Mouse (Mus musculus) hindbrain, postnatal 0 days (tissue): ENCODE data around the gene Tle2. TPM values are rescaled to one million over a fixed set of nuclear protein-coding genes. Genes with fewer than 3 reads are reported as not detected.
A peak's percentile ranks its signal among the peaks of the same experiment; 100 is the strongest.

Experiments used
- ATAC-seq: fragments of 200-750 bp; cut with Nextera tagmentation; 2 replicates; pipeline ENCODE4 v1.8.0; 2017; ENCODE audit warnings: mild to moderate bottlenecking, moderate TSS enrichment, moderate library complexity
- DNase-seq: peaks from one replicate; pipeline ENCODE4 v3.0.0-alpha.2; 2015; ENCODE audit warnings: low spot score
- H3K27ac ChIP-seq: fragments of 300-500 bp; sonication (generic); 2 replicates; pipeline ENCODE4 v1.5.1; 2014; ENCODE audit warnings: mild to moderate bottlenecking
- H3K27me3 ChIP-seq: fragments of 300-500 bp; sonication (generic); 2 replicates; pipeline ENCODE4 v1.6.1; 2014; ENCODE audit warnings: low read length, mixed read lengths; ENCODE audit not compliant: insufficient read depth
- H3K36me3 ChIP-seq: fragments of 300-500 bp; sonication (generic); 2 replicates; pipeline ENCODE4 v1.6.1; 2014; ENCODE audit warnings: low read length, mixed read lengths; ENCODE audit not compliant: insufficient read depth
- H3K4me1 ChIP-seq: fragments of 300-500 bp; sonication (generic); 2 replicates; pipeline ENCODE4 v1.6.1; 2014; ENCODE audit warnings: antibody characterized with exemption, low read length, mixed read lengths; ENCODE audit not compliant: insufficient read depth
- H3K4me2 ChIP-seq: fragments of 300-500 bp; sonication (generic); 2 replicates; pipeline ENCODE4 v1.6.1; 2014; ENCODE audit warnings: low read depth, mild to moderate bottlenecking, low read length, moderate library complexity, mixed read lengths
- H3K4me3 ChIP-seq: fragments of 300-500 bp; sonication (generic); 2 replicates; pipeline ENCODE4 v1.5.1; 2014; ENCODE audit warnings: low read length
- H3K9ac ChIP-seq: fragments of 300-500 bp; sonication (generic); replicated peaks from 2 replicates; pipeline ENCODE4 v1.6.1; 2014; ENCODE audit warnings: mild to moderate bottlenecking, low read length, moderate library complexity, mixed read lengths
- H3K9me3 ChIP-seq: fragments of 300-500 bp; sonication (generic); 2 replicates; pipeline ENCODE4 v1.6.1; 2016; ENCODE audit warnings: low read length, mixed read lengths
- CTCF ChIP-seq: IDR thresholded peaks from 2 replicates; pipeline ENCODE4 v1.5.1; 2016; ENCODE audit warnings: antibody characterized with exemption, control low read depth, low read depth
- WGBS: fragments of 180-500 bp; shearing (Covaris S2); extraction: QIAGEN DNeasy Blood & Tissue Kit; methylation state at CpG from one replicate; pipeline ENCODE4 v1.1.7; 2014; 5-methylcytosine and 5-hydroxymethylcytosine counted together
- polyA plus RNA-seq: library from polyadenylated mRNA; unstranded; fragments of >200 nt; fragmentation: Nextera tagmentation; extraction: Ambion mirVana; gene quantifications from 2 replicates; pipeline ENCODE4 v1.2.1, GENCODE M21; 2015
- total RNA-seq: library from RNA; depleted of rRNA; stranded (reverse); fragments of >200 nt; gene quantifications from 2 replicates; pipeline ENCODE4 v1.2.3, GENCODE M21; 2014

The Tle2 gene
- total and polyA plus RNA-seq, 2 experiments from 2014 or later = 28.8 to 43.7 TPM

- Histone ChIP-seq H3K4me1 (no peaks in the 10 kb centered on the region), H3K27me3 (no peaks in the 10 kb centered on the region), H3K36me3 (no peaks in the 10 kb centered on the region), H3K4me2 (no peak overlapping the region), H3K9ac (no peak overlapping the region), H3K9me3 (no peaks in the 10 kb centered on the region), H3K4me3 (no peak overlapping the region), H3K27ac (no peak overlapping the region)
- TF ChIP-seq CTCF = peak; percentile 69
- WGBS = 88% methylated on average over 5 of the region's 5 CpGs
- DNase-seq = no peak
- no peak for ATAC-seq
Observed at GRCm38 (mm10) chr10:81553232-81553631, 21.1 kb upstream of the Tle2 start.

GRCm38 (mm10) chr10:81553807-81554755, 20.3 kb upstream of the Tle2 start:
- ATAC-seq = no peak
- WGBS = 89% methylated on average over 6 of the region's 6 CpGs
- TF ChIP-seq CTCF = no peak
- H3K9me3 ChIP-seq = no peaks in the 10 kb centered on the region
- H3K4me3 ChIP-seq = no peak overlapping the region
- no peak overlapping the region for H3K27ac ChIP-seq
- no peaks in the 10 kb centered on the region for H3K4me1 ChIP-seq
- H3K36me3 ChIP-seq = no peaks in the 10 kb centered on the region
- no peak overlapping the region for H3K4me2 ChIP-seq
- DNase-seq = no peak
- H3K9ac ChIP-seq = no peak overlapping the region
- H3K27me3 ChIP-seq = no peaks in the 10 kb centered on the region

- Histone ChIP-seq H3K4me3 (no peak overlapping the region), H3K9ac (no peak overlapping the region), H3K27me3 (no peaks in the 10 kb centered on the region), H3K36me3 (no peaks in the 10 kb centered on the region), H3K4me2 (no peak overlapping the region), H3K4me1 (peaks cover 7% of the 10 kb centered on the region), H3K27ac (no peak overlapping the region), H3K9me3 (no peaks in the 10 kb centered on the region)
- DNase-seq (no peak), ATAC-seq (no peak)
- peak; percentile 62 for TF ChIP-seq CTCF
- WGBS = 79% methylated on average over 3 of the region's 3 CpGs
Observed at GRCm38 (mm10) chr10:81556282-81556681, 18.1 kb upstream of the Tle2 start.

- H3K9me3 ChIP-seq = no peaks in the 10 kb centered on the region
- no peak overlapping the region for H3K27ac ChIP-seq
- no peak for TF ChIP-seq CTCF
- no peak overlapping the region for H3K9ac ChIP-seq
- ATAC-seq (no peak), DNase-seq (no peak)
- 42% methylated on average over 1 of the region's 1 CpGs for WGBS
- no peaks in the 10 kb centered on the region for H3K36me3 ChIP-seq
- H3K27me3 ChIP-seq = no peaks in the 10 kb centered on the region
- no peak overlapping the region for H3K4me3 ChIP-seq
- H3K4me1 ChIP-seq = peaks cover 8% of the 10 kb centered on the region
- H3K4me2 ChIP-seq = no peak overlapping the region
Observed at GRCm38 (mm10) chr10:81557491-81557890, 16.9 kb upstream of the Tle2 start.

- WGBS = 1% methylated on average over 51 of the region's 53 CpGs
- peak; percentile 62 for ATAC-seq
Observed at GRCm38 (mm10) chr10:81559163-81559626, 15.2 kb upstream of the Tle2 start, which contains the start of gene Aes. Gene Aes (plus strand): TSS chr10:81559488.

GRCm38 (mm10) chr10:81559627-81560539, 14.5 kb upstream of the Tle2 start:
- TF ChIP-seq CTCF = no peak
- H3K27me3 ChIP-seq = no peaks in the 10 kb centered on the region
- no peaks in the 10 kb centered on the region for H3K9me3 ChIP-seq
- peak overlapping the region; percentile 69 for H3K4me2 ChIP-seq
- ATAC-seq = peak; percentile 38
- DNase-seq = peak; percentile 58
- peak overlapping the region; percentile 85 for H3K27ac ChIP-seq
- peak overlapping the region; percentile 76 for H3K9ac ChIP-seq
- no peaks in the 10 kb centered on the region for H3K36me3 ChIP-seq
- peak overlapping the region; percentile 53 for H3K4me3 ChIP-seq
- peaks cover 14% of the 10 kb centered on the region for H3K4me1 ChIP-seq
- 1% methylated on average over 33 of the region's 36 CpGs for WGBS

More at GRCm38 (mm10) chr10:81559163-81559626, 15.2 kb upstream of the Tle2 start, which contains the start of gene Aes:
- TF ChIP-seq CTCF = no peak
- Histone ChIP-seq H3K9ac (peak within 1 kb of the TSS; percentile 76), H3K27me3 (no peaks in the 10 kb centered on the region), H3K27ac (peak within 1 kb of the TSS; percentile 85), H3K9me3 (no peaks in the 10 kb centered on the region), H3K36me3 (no peaks in the 10 kb centered on the region), H3K4me2 (peak within 1 kb of the TSS; percentile 69), H3K4me1 (peaks cover 13% of the 10 kb centered on the region), H3K4me3 (peak within 1 kb of the TSS; percentile 53)
- DNase-seq = peak; percentile 73
